Mouse (Mus musculus) spleen, adult 2 months (tissue): ENCODE measurements around the gene Slc27a2. TPM values are rescaled to one million over a fixed set of nuclear protein-coding genes. Genes with fewer than 3 reads are reported as not detected.
A peak's percentile ranks its signal among the peaks of the same experiment; 100 is the strongest.
"Not testable (repeated sequence)": the region's sequence is repeated elsewhere in the genome, so short reads cannot be mapped to it uniquely, and the experiment has no call there.

Experiments used
- DNase-seq, 2 experiments: peaks; one replicate each; pipeline versions ENCODE4 v3.0.0 to v3.0.0-alpha.2; 2012 to 2021; ENCODE audit warnings: low spot score in 2 of 2, low read depth in 1 of 2
- H3K27ac ChIP-seq: fragments of 200-500 bp; 2 replicates; pipeline ENCODE4 v1.5.1; 2012; ENCODE audit warnings: low read length, inconsistent platforms; ENCODE audit not compliant: insufficient read depth
- H3K27me3 ChIP-seq: fragments of 200-500 bp; 2 replicates; pipeline ENCODE4 v1.6.1; 2012; ENCODE audit warnings: mild to moderate bottlenecking, moderate library complexity, low read length, inconsistent platforms; ENCODE audit not compliant: control insufficient read depth, insufficient read depth
- H3K36me3 ChIP-seq: fragments of 200-500 bp; 2 replicates; pipeline ENCODE4 v1.6.1; 2012; ENCODE audit warnings: mild to moderate bottlenecking, low read length, inconsistent platforms; ENCODE audit not compliant: control insufficient read depth, insufficient read depth
- H3K4me1 ChIP-seq: fragments of 200-500 bp; 2 replicates; pipeline ENCODE4 v1.6.1; 2011; ENCODE audit warnings: inconsistent platforms; ENCODE audit not compliant: control insufficient read depth, insufficient read depth, insufficient read length
- H3K4me3 ChIP-seq: fragments of 200-500 bp; 2 replicates; pipeline ENCODE4 v1.5.1; 2011; ENCODE audit warnings: mild to moderate bottlenecking, inconsistent platforms; ENCODE audit not compliant: insufficient read depth, insufficient read length; ENCODE audit errors: extremely low read depth
- CTCF ChIP-seq: fragments of 200-500 bp; IDR thresholded peaks from 2 replicates; pipeline ENCODE4 v1.5.1; 2011; ENCODE audit warnings: mild to moderate bottlenecking, inconsistent platforms; ENCODE audit not compliant: insufficient read depth, insufficient read length, insufficient replicate concordance; ENCODE audit errors: extremely low read depth
- POLR2A ChIP-seq: fragments of 200-500 bp; IDR thresholded peaks from 2 replicates; pipeline ENCODE4 v1.6.1; 2011; ENCODE audit warnings: low read depth, low read length, inconsistent platforms
- WGBS: fragments of 180-500 bp; shearing (Covaris S2); methylation state at CpG from one replicate; pipeline ENCODE4 v1.1.7; 2018; 5-methylcytosine and 5-hydroxymethylcytosine counted together
- polyA plus RNA-seq: library from polyadenylated mRNA; depleted of rRNA; stranded (reverse); fragments of >200 nt; gene quantifications from 2 replicates; pipeline ENCODE4 v1.2.3, GENCODE M21; 2012

Gene Slc27a2
- polyA plus RNA-seq, 1 experiment = 0.57 TPM

- TF ChIP-seq POLR2A (no peak), CTCF (peak; percentile 48; the same call in 1 of the 2 replicates)
- Histone ChIP-seq H3K36me3 (no peaks in the 10 kb centered on the region), H3K4me3 (no peak overlapping the region; the same call in 1 of the 2 replicates), H3K27ac (no peak overlapping the region), H3K27me3 (no peaks in the 10 kb centered on the region), H3K4me1 (no peaks in the 10 kb centered on the region)
- 14% methylated on average over 7 of the region's 7 CpGs for WGBS
- no peak for DNase-seq
Measured at GRCm38 (mm10) chr2:126520828-126521227, 31.4 kb upstream of the Slc27a2 start.

GRCm38 (mm10) chr2:126521471-126521870, 30.7 kb upstream of the Slc27a2 start:
- Histone ChIP-seq H3K27me3 (no peaks in the 10 kb centered on the region), H3K4me3 (no peak overlapping the region), H3K27ac (no peak overlapping the region), H3K36me3 (no peaks in the 10 kb centered on the region), H3K4me1 (no peaks in the 10 kb centered on the region)
- 82% methylated on average over 10 of the region's 10 CpGs for WGBS
- TF ChIP-seq POLR2A = no peak
- no peak for TF ChIP-seq CTCF
- no peak for DNase-seq

GRCm38 (mm10) chr2:126522056-126522455, 30.2 kb upstream of the Slc27a2 start:
- Histone ChIP-seq H3K36me3 (no peaks in the 10 kb centered on the region), H3K27me3 (no peaks in the 10 kb centered on the region), H3K4me1 (no peaks in the 10 kb centered on the region), H3K27ac (no peak overlapping the region), H3K4me3 (no peak overlapping the region)
- no peak for DNase-seq
- 54% methylated on average over 8 of the region's 8 CpGs for WGBS
- TF ChIP-seq POLR2A (no peak), CTCF (no peak)

GRCm38 (mm10) chr2:126523101-126523745, 29.0 kb upstream of the Slc27a2 start:
- not testable (repeated sequence) for H3K36me3 ChIP-seq, H3K4me3 ChIP-seq, DNase-seq, H3K27me3 ChIP-seq, H3K27ac ChIP-seq, H3K4me1 ChIP-seq
- WGBS = 79% methylated on average over 5 of the region's 5 CpGs

GRCm38 (mm10) chr2:126524271-126524670, 27.9 kb upstream of the Slc27a2 start:
- TF ChIP-seq CTCF (no peak), POLR2A (no peak)
- no peak overlapping the region for H3K27ac ChIP-seq
- no peaks in the 10 kb centered on the region for H3K4me1 ChIP-seq
- no peaks in the 10 kb centered on the region for H3K36me3 ChIP-seq
- DNase-seq = no peak
- 80% methylated on average over 2 of the region's 2 CpGs for WGBS
- no peak overlapping the region for H3K4me3 ChIP-seq
- no peaks in the 10 kb centered on the region for H3K27me3 ChIP-seq

- H3K27me3 ChIP-seq = no peaks in the 10 kb centered on the region
- H3K4me1 ChIP-seq = no peaks in the 10 kb centered on the region
- DNase-seq = no peak
- no peaks in the 10 kb centered on the region for H3K36me3 ChIP-seq
- 48% methylated on average over 8 of the region's 8 CpGs for WGBS
- no peak overlapping the region for H3K27ac ChIP-seq
- H3K4me3 ChIP-seq = no peak overlapping the region
- TF ChIP-seq CTCF (no peak), POLR2A (no peak)
Measured at GRCm38 (mm10) chr2:126527461-126527860, 24.7 kb upstream of the Slc27a2 start.

GRCm38 (mm10) chr2:126530581-126530980, 21.6 kb upstream of the Slc27a2 start:
- no peak for TF ChIP-seq POLR2A
- TF ChIP-seq CTCF = no peak
- H3K27me3 ChIP-seq = no peaks in the 10 kb centered on the region
- no peak for DNase-seq
- 22% methylated on average over 3 of the region's 3 CpGs for WGBS
- H3K27ac ChIP-seq = no peak overlapping the region
- no peak overlapping the region for H3K4me3 ChIP-seq
- H3K36me3 ChIP-seq = no peaks in the 10 kb centered on the region
- H3K4me1 ChIP-seq = no peaks in the 10 kb centered on the region
